Mouse (Mus musculus): ENCODE data around the gene Atg101.

Gene Atg101

GRCm38 (mm10) chr15:101283183-101283910, 725 bp upstream of the Atg101 start:
- DNase-seq (ENCODE audit: low spot score) = peak; percentile 91

- DNase-seq (ENCODE audit: low spot score) = peak; percentile 60
These were observed 2.2 kb downstream of the Atg101 start for GRCm38 (mm10) chr15:101286129-101286770.

GRCm38 (mm10) chr15:101287361-101287760, 3.3 kb downstream of the Atg101 start:
- peak; percentile 82 for DNase-seq (ENCODE audit: low spot score)

- no peak for DNase-seq (ENCODE audit: low spot score)
These were observed 6.3 kb downstream of the Atg101 start for GRCm38 (mm10) chr15:101290354-101290753.

GRCm38 (mm10) chr15:101292012-101292411, 7.9 kb downstream of the Atg101 start:
- DNase-seq (ENCODE audit: low spot score) = peak; percentile 92

- no peak for DNase-seq (ENCODE audit: low spot score)
These were observed 9.1 kb downstream of the Atg101 start, which contains the start of gene 6030408B16Rik for GRCm38 (mm10) chr15:101293025-101293621. TSS of gene 6030408B16Rik (plus strand) at chr15:101293212.

GRCm38 (mm10) chr15:101294028-101294894, 10.2 kb downstream of the Atg101 start:
- DNase-seq (ENCODE audit: low spot score) = no peak

- no peak for DNase-seq (ENCODE audit: low spot score)
These were observed 11.0 kb downstream of the Atg101 start for GRCm38 (mm10) chr15:101295106-101295505.

- no peak for DNase-seq (ENCODE audit: low spot score)
These were observed 11.5 kb downstream of the Atg101 start for GRCm38 (mm10) chr15:101295616-101296015.

GRCm38 (mm10) chr15:101296091-101296490, 12.0 kb downstream of the Atg101 start:
- DNase-seq (ENCODE audit: low spot score) = no peak

GRCm38 (mm10) chr15:101297988-101298387, 13.9 kb downstream of the Atg101 start:
- no peak for DNase-seq (ENCODE audit: low spot score)

- DNase-seq (ENCODE audit: low spot score) = no peak
These were observed 14.5 kb downstream of the Atg101 start for GRCm38 (mm10) chr15:101298550-101298949.

GRCm38 (mm10) chr15:101299480-101299960, 15.4 kb downstream of the Atg101 start:
- DNase-seq (ENCODE audit: low spot score) = no peak

GRCm38 (mm10) chr15:101300128-101300527, 16.1 kb downstream of the Atg101 start:
- DNase-seq (ENCODE audit: low spot score) = no peak

- DNase-seq (ENCODE audit: low spot score) = no peak
These were observed 18.1 kb downstream of the Atg101 start for GRCm38 (mm10) chr15:101302201-101302600.

GRCm38 (mm10) chr15:101303830-101304229, 19.8 kb downstream of the Atg101 start:
- no peak for DNase-seq (ENCODE audit: low spot score)

GRCm38 (mm10) chr15:101306459-101306858, 22.4 kb downstream of the Atg101 start:
- DNase-seq (ENCODE audit: low spot score) = no peak

GRCm38 (mm10) chr15:101308440-101309348, 24.6 kb downstream of the Atg101 start:
- peak; percentile 46 for DNase-seq (ENCODE audit: low spot score)

- no peak for DNase-seq (ENCODE audit: low spot score)
These were observed 25.4 kb downstream of the Atg101 start for GRCm38 (mm10) chr15:101309493-101309892.

- DNase-seq (ENCODE audit: low spot score) = no peak
These were observed 27.2 kb downstream of the Atg101 start for GRCm38 (mm10) chr15:101311087-101311770.
